ENCODE assay signal across 26 mouse cellular contexts in the genomic region with DNA sequence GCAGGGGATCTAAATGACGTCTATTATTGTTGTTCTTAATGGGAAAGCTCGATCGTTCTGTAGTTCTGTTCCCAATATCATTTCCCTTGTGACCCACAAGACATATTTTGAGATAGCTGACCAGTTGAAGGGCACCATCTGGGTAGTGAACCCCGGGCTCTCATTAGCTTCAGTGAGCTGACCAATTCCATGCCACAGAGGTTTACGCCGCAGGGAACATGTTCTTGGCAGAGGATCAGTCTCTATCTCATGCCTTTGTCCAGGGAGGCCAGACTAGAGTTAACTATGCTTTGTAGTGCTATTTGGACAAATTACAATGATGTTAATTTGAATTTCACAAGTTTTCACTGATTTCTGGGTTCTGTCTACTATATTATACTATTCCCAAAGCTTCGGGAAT.
"Had no signal": no experiment of that assay in that cellular context is flagged by ENCODE, and none has a peak within 500 bp of the region (broad histone marks: within the 10 kb centered on the region; RNA-seq: fewer than 3 reads in every experiment).

No protein-coding gene starts in this region.

- H3K9ac ChIP-seq: kidney, embryonic 15.5 days; limb, embryonic 13.5 days; liver, embryonic 12.5 days; liver, embryonic 15.5 days; lung, embryonic 15.5 days; midbrain, embryonic 13.5 days; neural tube, embryonic 12.5 days; neural tube, embryonic 15.5 days had no signal

- H3K4me1 ChIP-seq: kidney, embryonic 15.5 days; limb, embryonic 10.5 days; limb, embryonic 13.5 days; liver, embryonic 12.5 days; liver, embryonic 15.5 days; lung, embryonic 15.5 days; megakaryocyte, embryonic 14.5 days; midbrain, embryonic 10.5 days; midbrain, embryonic 13.5 days; neural tube, embryonic 12.5 days; neural tube, embryonic 15.5 days had no signal

- H3K27ac ChIP-seq: kidney, embryonic 15.5 days; left cerebral cortex, adult 2 months; limb, embryonic 10.5 days; limb, embryonic 13.5 days; liver, embryonic 12.5 days; liver, embryonic 15.5 days; lung, embryonic 15.5 days; midbrain, embryonic 10.5 days; midbrain, embryonic 13.5 days; neural tube, embryonic 12.5 days; neural tube, embryonic 15.5 days; stomach, postnatal 0 days had no signal

- H3K9me3 ChIP-seq: kidney, embryonic 15.5 days; limb, embryonic 10.5 days; limb, embryonic 13.5 days; liver, embryonic 12.5 days; liver, embryonic 15.5 days; lung, embryonic 15.5 days; megakaryocyte, embryonic 14.5 days; midbrain, embryonic 10.5 days; midbrain, embryonic 13.5 days; neural tube, embryonic 12.5 days; neural tube, embryonic 15.5 days had no signal

- H3K27me3 ChIP-seq: limb, embryonic 13.5 days; lung, embryonic 15.5 days; midbrain, embryonic 13.5 days; neural tube, embryonic 12.5 days; neural tube, embryonic 15.5 days had no signal

- H3K4me2 ChIP-seq: kidney, embryonic 15.5 days; limb, embryonic 13.5 days; liver, embryonic 12.5 days; liver, embryonic 15.5 days; lung, embryonic 15.5 days; midbrain, embryonic 13.5 days; neural tube, embryonic 12.5 days; neural tube, embryonic 15.5 days had no signal

- H3K36me3 ChIP-seq: kidney, embryonic 15.5 days; limb, embryonic 10.5 days; limb, embryonic 13.5 days; liver, embryonic 12.5 days; liver, embryonic 15.5 days; lung, embryonic 15.5 days; midbrain, embryonic 10.5 days; midbrain, embryonic 13.5 days; neural tube, embryonic 12.5 days; neural tube, embryonic 15.5 days had no signal

- DNase-seq: kidney, postnatal 10 days; kidney, postnatal 36 days; layer of hippocampus, postnatal 36 days; liver; lung, adult 18-20 months; lung, postnatal 10 days; lung, postnatal 36 days; right cerebral cortex, adult 18-20 months; right cerebral cortex, postnatal 14 days; right cerebral cortex, postnatal 4 days; thymus, adult 2 months; thymus, postnatal 14 days; thymus, postnatal 4 days had no signal

- H3K4me3 ChIP-seq: kidney, embryonic 15.5 days; left cerebral cortex, adult 2 months; limb, embryonic 10.5 days; limb, embryonic 13.5 days; liver, embryonic 12.5 days; liver, embryonic 15.5 days; lung, embryonic 15.5 days; megakaryocyte, embryonic 14.5 days; midbrain, embryonic 10.5 days; midbrain, embryonic 13.5 days; neural tube, embryonic 12.5 days; neural tube, embryonic 15.5 days had no signal

- ATAC-seq: liver, embryonic 12.5 days; midbrain, embryonic 13.5 days had no signal
